16 mouse cellular contexts compared by ENCODE assay signal in the genomic region with DNA sequence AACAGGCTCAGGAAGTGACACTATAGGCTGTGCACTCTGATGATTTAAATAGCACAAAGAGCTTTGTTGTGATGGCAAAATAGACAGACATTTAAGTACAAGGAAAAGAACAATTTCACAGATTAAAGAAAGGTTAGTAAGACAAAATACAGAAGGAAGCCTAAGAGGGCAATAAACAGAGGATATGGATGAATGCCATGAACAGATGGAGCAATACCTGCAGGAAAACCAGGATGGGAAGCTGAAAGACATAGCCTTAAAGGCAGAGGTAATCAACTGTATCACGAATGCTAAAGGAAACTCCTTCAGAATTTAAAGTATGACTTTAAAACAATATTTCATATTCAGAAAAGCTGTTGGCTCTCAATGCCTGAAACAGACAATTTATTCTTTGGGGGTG. TPM values are rescaled to one million over a fixed set of nuclear protein-coding genes. Genes with fewer than 3 reads are reported as not detected.
DNase-seq lines count a peak whose midpoint lies in the region; ATAC-seq lines count a peak whose summit lies in the region.
"Had no signal": no experiment of that assay in that cellular context is flagged by ENCODE, and none has a peak within 500 bp of the region (broad histone marks: within the 10 kb centered on the region; RNA-seq: fewer than 3 reads in every experiment).

No protein-coding gene starts in this region.

- H3K4me3 ChIP-seq in hindbrain, embryonic 15.5 days: no peak overlapping the region
- no peak overlapping the region for H3K4me3 ChIP-seq in hindbrain, embryonic 16.5 days (ENCODE audit: low read length)
- H3K4me3 ChIP-seq in kidney, embryonic 16.5 days (ENCODE audit: low read length): no peak overlapping the region
- H3K4me3 ChIP-seq: embryonic facial prominence, embryonic 10.5 days; embryonic facial prominence, embryonic 12.5 days; forebrain, embryonic 13.5 days; forebrain, embryonic 15.5 days had no signal

- 0 out of 2 replicates have a peak, but pooled peaks cover 4% of the 10 kb centered on the region for H3K4me1 ChIP-seq in hindbrain, embryonic 15.5 days (replicated peaks)
- no peaks in the 10 kb centered on the region for H3K4me1 ChIP-seq in hindbrain, embryonic 16.5 days (ENCODE audit: control insufficient read depth, insufficient read depth, low read depth, low read length)
- H3K4me1 ChIP-seq in kidney, embryonic 16.5 days (ENCODE audit: insufficient read depth, low read length): no peaks in the 10 kb centered on the region
- H3K4me1 ChIP-seq: embryonic facial prominence, embryonic 10.5 days; embryonic facial prominence, embryonic 12.5 days; forebrain, embryonic 13.5 days; forebrain, embryonic 15.5 days had no signal

- DNase-seq in cerebellum, adult 9-10 months: peak; percentile 51
- DNase-seq in cerebellum, postnatal 4 days (ENCODE audit: low spot score in 2 of 2): no peak
- DNase-seq: adrenal gland, adult 2 months; adrenal gland, postnatal 10 days; adrenal gland, postnatal 25 days; cerebellum, adult 11 months; cerebellum, adult 9-11 months; cerebellum, postnatal 36 days; forebrain, postnatal 0 days had no signal

- 0 out of 2 replicates have a peak overlapping the region, but pooled peaks have one; percentile 3 for H3K27ac ChIP-seq in hindbrain, embryonic 15.5 days (replicated peaks)
- no peak overlapping the region for H3K27ac ChIP-seq in hindbrain, embryonic 16.5 days (ENCODE audit: low read depth, low read length)
- no peak overlapping the region for H3K27ac ChIP-seq in kidney, embryonic 16.5 days (ENCODE audit: low read length)
- H3K27ac ChIP-seq: embryonic facial prominence, embryonic 10.5 days; embryonic facial prominence, embryonic 12.5 days; forebrain, embryonic 13.5 days; forebrain, embryonic 15.5 days had no signal

- H3K27me3 ChIP-seq in hindbrain, embryonic 15.5 days: no peaks in the 10 kb centered on the region
- H3K27me3 ChIP-seq in hindbrain, embryonic 16.5 days (replicated peaks; ENCODE audit: control insufficient read depth, insufficient read depth, low read length): no peaks in the 10 kb centered on the region
- no peaks in the 10 kb centered on the region for H3K27me3 ChIP-seq in kidney, embryonic 16.5 days (ENCODE audit: insufficient read depth, low read length)
- H3K27me3 ChIP-seq: embryonic facial prominence, embryonic 12.5 days; forebrain, embryonic 13.5 days; forebrain, embryonic 15.5 days had no signal

- WGBS in hindbrain, embryonic 15.5 days: 67% methylated on average over 1 of the region's 1 CpGs
- WGBS in hindbrain, embryonic 16.5 days: 71% methylated on average over 1 of the region's 1 CpGs
- 81% methylated on average over 1 of the region's 1 CpGs for WGBS in kidney, embryonic 16.5 days

- no peak overlapping the region for H3K4me2 ChIP-seq in hindbrain, embryonic 15.5 days
- H3K4me2 ChIP-seq in hindbrain, embryonic 16.5 days (ENCODE audit: low read length): no peak overlapping the region
- H3K4me2 ChIP-seq in kidney, embryonic 16.5 days (replicated peaks; ENCODE audit: low read depth, low read length): no peak overlapping the region
- H3K4me2 ChIP-seq: embryonic facial prominence, embryonic 12.5 days; forebrain, embryonic 13.5 days; forebrain, embryonic 15.5 days had no signal

- H3K9ac ChIP-seq in hindbrain, embryonic 15.5 days: no peak overlapping the region
- H3K9ac ChIP-seq in hindbrain, embryonic 16.5 days (ENCODE audit: low read depth, low read length): no peak overlapping the region
- no peak overlapping the region for H3K9ac ChIP-seq in kidney, embryonic 16.5 days (replicated peaks; ENCODE audit: low read length)
- H3K9ac ChIP-seq: embryonic facial prominence, embryonic 12.5 days; forebrain, embryonic 13.5 days; forebrain, embryonic 15.5 days; forebrain, postnatal 0 days had no signal

- no peak for ATAC-seq in hindbrain, embryonic 15.5 days (ENCODE audit: low FRiP score, low read depth)
- no peak for ATAC-seq in hindbrain, embryonic 16.5 days
- no peak for ATAC-seq in kidney, embryonic 16.5 days (ENCODE audit: low FRiP score, low TSS enrichment)
- ATAC-seq: forebrain, embryonic 13.5 days; forebrain, embryonic 15.5 days; forebrain, postnatal 0 days had no signal

- no peaks in the 10 kb centered on the region for H3K36me3 ChIP-seq in hindbrain, embryonic 15.5 days
- no peaks in the 10 kb centered on the region for H3K36me3 ChIP-seq in hindbrain, embryonic 16.5 days (ENCODE audit: control insufficient read depth, insufficient read depth, low read length)
- peaks cover 9% of the 10 kb centered on the region; the same call in 1 of the 2 replicates for H3K36me3 ChIP-seq in kidney, embryonic 16.5 days (ENCODE audit: insufficient read depth, low read length)
- H3K36me3 ChIP-seq: forebrain, embryonic 15.5 days had no signal

- H3K9me3 ChIP-seq in hindbrain, embryonic 15.5 days: no peaks in the 10 kb centered on the region
- H3K9me3 ChIP-seq in hindbrain, embryonic 16.5 days (ENCODE audit: control insufficient read depth, low read length): no peaks in the 10 kb centered on the region
- no peaks in the 10 kb centered on the region for H3K9me3 ChIP-seq in kidney, embryonic 16.5 days (ENCODE audit: low read length)
- H3K9me3 ChIP-seq: embryonic facial prominence, embryonic 10.5 days; embryonic facial prominence, embryonic 12.5 days; forebrain, embryonic 13.5 days; forebrain, embryonic 15.5 days had no signal

RNA-seq across cellular contexts. Expression of a gene that starts 44.7 kb away (rescaled TPM):
- polyA plus RNA-seq in hindbrain, embryonic 15.5 days (2015; fragmentation: Nextera tagmentation; extraction: Ambion mirVana): 5.4 and 7.1 TPM in 2 replicates
- polyA plus RNA-seq in hindbrain, embryonic 16.5 days (2015; fragmentation: Nextera tagmentation; extraction: Ambion mirVana): 5.7 and 7.7 TPM in 2 replicates
- 3.1 and 3.9 TPM in 2 replicates for polyA plus RNA-seq in kidney, embryonic 16.5 days (2015; fragmentation: Nextera tagmentation; extraction: Ambion mirVana)

RNA-seq across cellular contexts. Expression of a gene that starts 57.5 kb away (rescaled TPM):
- 22.5 and 23.1 TPM in 2 replicates for polyA plus RNA-seq in hindbrain, embryonic 15.5 days (2015; fragmentation: Nextera tagmentation; extraction: Ambion mirVana)
- 22.0 and 24.5 TPM in 2 replicates for polyA plus RNA-seq in hindbrain, embryonic 16.5 days (2015; fragmentation: Nextera tagmentation; extraction: Ambion mirVana)
- polyA plus RNA-seq in kidney, embryonic 16.5 days (2015; fragmentation: Nextera tagmentation; extraction: Ambion mirVana): 51.5 and 52.6 TPM in 2 replicates
